Mouse (Mus musculus) CD8-positive naive resting alpha-beta T cell, adult 2 months (primary cell): Measurements from ENCODE around the gene Clec4b2.
"Not testable (repeated sequence)": the region's sequence is repeated elsewhere in the genome, so short reads cannot be mapped to it uniquely, and the experiment has no call there.

Experiments used
- DNase-seq, 2 experiments: peaks; one replicate each; pipeline ENCODE4 v3.0.0; 2022; ENCODE audit warnings: low read depth in 2 of 2, low spot score in 2 of 2

The Clec4b2 gene

GRCm38 (mm10) chr6:123172593-123172992, at the start of gene Clec4b2:
TSS of gene Clec4b2 (plus strand) at chr6:123172893.
- DNase-seq = no peak

GRCm38 (mm10) chr6:123123195-123123594, 49.5 kb upstream of the Clec4b2 start:
- DNase-seq = no peak

- no peak for DNase-seq
Measured at GRCm38 (mm10) chr6:123127173-123127572, 45.5 kb upstream of the Clec4b2 start.

GRCm38 (mm10) chr6:123137766-123138526, 34.7 kb upstream of the Clec4b2 start:
- DNase-seq = not testable (repeated sequence)

- DNase-seq = no peak
Measured at GRCm38 (mm10) chr6:123170106-123170505, 2.6 kb upstream of the Clec4b2 start.

GRCm38 (mm10) chr6:123171040-123171439, 1.7 kb upstream of the Clec4b2 start:
- no peak for DNase-seq

GRCm38 (mm10) chr6:123175549-123175948, 2.9 kb downstream of the Clec4b2 start:
- DNase-seq = no peak

- not testable (repeated sequence) for DNase-seq
Measured at GRCm38 (mm10) chr6:123184862-123185261, 12.2 kb downstream of the Clec4b2 start.

GRCm38 (mm10) chr6:123207187-123208076, 34.7 kb downstream of the Clec4b2 start:
- no peak for DNase-seq

- DNase-seq = not testable (repeated sequence)
Measured at GRCm38 (mm10) chr6:123208077-123208439, 35.4 kb downstream of the Clec4b2 start.

GRCm38 (mm10) chr6:123211726-123212125, 39.0 kb downstream of the Clec4b2 start:
- DNase-seq = no peak

- no peak for DNase-seq
Measured at GRCm38 (mm10) chr6:123227519-123228166, 55.0 kb downstream of the Clec4b2 start.

GRCm38 (mm10) chr6:123229644-123230043, 57.0 kb downstream of the Clec4b2 start, which contains the start of gene Clec4n:
TSS of gene Clec4n (plus strand) at chr6:123229843.
- DNase-seq = no peak

- no peak for DNase-seq
Measured at GRCm38 (mm10) chr6:123231149-123231548, 58.5 kb downstream of the Clec4b2 start.

- no peak for DNase-seq
Measured at GRCm38 (mm10) chr6:123237582-123237981, 64.9 kb downstream of the Clec4b2 start.

GRCm38 (mm10) chr6:123244201-123244600, 71.5 kb downstream of the Clec4b2 start:
- no peak for DNase-seq

GRCm38 (mm10) chr6:123248862-123249261, 76.2 kb downstream of the Clec4b2 start:
- DNase-seq = not testable (repeated sequence)

- no peak for DNase-seq
Measured at GRCm38 (mm10) chr6:123252735-123253134, 80.0 kb downstream of the Clec4b2 start.
